Mouse (Mus musculus) bone marrow, adult 2 months (tissue): ENCODE data around the gene Zfp119b.

Source experiments
- CTCF ChIP-seq: fragments of 200-500 bp; IDR thresholded peaks from 2 replicates; pipeline ENCODE4 v1.5.1; 2011; ENCODE audit warnings: low read length, control low read depth; ENCODE audit not compliant: control insufficient read depth, insufficient read depth
- POLR2A ChIP-seq: fragments of 200-500 bp; IDR thresholded peaks from 2 replicates; pipeline ENCODE4 v1.6.1; 2011; ENCODE audit warnings: low read depth, mild to moderate bottlenecking, control low read depth, low read length, borderline replicate concordance; ENCODE audit not compliant: control insufficient read depth

DNA sequence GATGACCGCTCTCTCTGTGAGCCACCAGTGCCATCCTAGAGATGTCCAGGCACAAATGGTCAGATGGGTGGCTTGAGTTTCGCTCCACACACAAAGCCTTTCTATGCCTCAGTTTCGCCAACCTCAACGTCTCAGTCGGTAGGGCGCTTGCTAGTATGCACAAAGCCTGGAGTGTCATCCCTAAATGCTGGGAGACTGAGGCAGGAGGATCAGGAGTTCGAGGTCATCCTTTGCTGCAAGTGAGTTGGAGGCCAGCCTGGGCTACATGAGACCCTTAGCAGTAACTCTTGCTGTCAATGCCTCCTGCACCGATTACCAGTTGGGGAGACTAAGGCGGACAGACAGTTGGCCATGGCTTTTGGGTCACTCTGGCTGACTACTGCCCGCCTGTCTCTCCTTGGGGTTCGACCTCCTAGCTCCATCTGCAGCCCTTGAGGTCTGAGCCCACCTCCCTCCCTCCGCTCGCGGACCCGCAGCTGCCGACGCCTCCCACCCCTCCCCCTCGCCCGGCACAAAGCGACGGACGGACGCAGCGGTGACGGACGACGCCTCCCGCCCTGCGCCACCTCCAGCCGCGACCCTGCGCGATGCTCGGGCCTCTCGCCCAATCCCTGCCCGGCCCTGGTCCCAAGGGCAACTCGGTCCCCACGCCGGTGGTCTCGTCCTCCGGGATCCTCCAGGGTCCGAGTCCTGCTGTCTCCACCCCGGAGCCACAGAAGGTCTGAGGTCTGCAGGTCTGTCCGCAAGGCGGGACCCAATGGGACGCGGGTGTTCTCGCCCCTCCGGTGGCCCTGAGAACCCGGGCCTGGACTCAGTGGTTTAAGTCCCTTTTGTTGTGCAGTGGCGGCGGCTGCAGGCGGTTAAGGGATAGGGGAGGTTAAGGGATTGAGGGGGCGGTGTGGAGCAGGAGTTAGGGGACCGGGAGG, 20.9 kb upstream of the Zfp119b start, which contains the start of gene Shd:
- no peak for TF ChIP-seq CTCF
- TF ChIP-seq POLR2A = no peak
